Mouse (Mus musculus): ENCODE measurements around the gene Adck2. TPM values are rescaled to one million over a fixed set of nuclear protein-coding genes. Genes with fewer than 3 reads are reported as not detected.

The Adck2 gene
- total and polyA plus RNA-seq, 3 experiments: 7.6 to 15.6 (median 12.1) TPM

DNA sequence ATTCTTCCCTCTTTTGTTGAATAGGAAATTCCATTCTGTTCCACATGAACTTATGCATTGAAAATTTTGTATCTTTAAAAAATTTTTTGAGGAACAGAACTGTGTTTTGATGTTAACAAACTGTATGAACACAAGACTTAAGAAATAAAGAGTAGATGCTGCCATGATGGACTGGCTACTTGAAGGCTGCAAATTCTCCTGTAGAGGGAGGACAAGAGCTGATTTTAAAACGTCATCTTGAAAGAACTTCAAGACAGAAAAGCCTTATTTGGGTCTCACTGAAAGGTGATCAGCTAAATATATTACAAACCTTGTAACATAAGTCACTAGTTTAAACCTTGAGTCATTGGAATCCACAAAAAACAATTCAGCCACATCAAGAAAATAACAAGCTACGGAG, 36.5 kb downstream of the Adck2 start:
- intact Hi-C loops (cut with DNase I): loop anchor here (5.0 kb wide), 1 partner anchor 172 kb away; no protein-coding TSS in a partner anchor
- H3K36me3 ChIP-seq (ENCODE audit: control insufficient read depth, insufficient read depth, low read length): peaks cover 8% of the 10 kb centered on the region; the same call in 1 of the 2 replicates
- H3K4me1 ChIP-seq (ENCODE audit: control insufficient read depth, insufficient read depth, low read length): peaks cover 2% of the 10 kb centered on the region
- H3K4me3 ChIP-seq: no peak overlapping the region
- no peak for DNase-seq
- peak; percentile 46 for TF ChIP-seq CTCF (IDR thresholded peaks at IDR 0.05)
- TF ChIP-seq EP300 (IDR thresholded peaks at IDR 0.05; ENCODE audit: insufficient read depth, low read depth, low read length): no peak
- no peaks in the 10 kb centered on the region for H3K79me2 ChIP-seq (replicated peaks; ENCODE audit: control insufficient read depth, insufficient read depth, low read length)
- H3K27ac ChIP-seq: no peak overlapping the region
- 70% methylated on average over 2 of the region's 2 CpGs for WGBS
- no peak overlapping the region for H3K9ac ChIP-seq (ENCODE audit: low read depth, low read length)
- H3K27me3 ChIP-seq (ENCODE audit: control insufficient read depth, insufficient read depth, low read length): no peaks in the 10 kb centered on the region

DNA sequence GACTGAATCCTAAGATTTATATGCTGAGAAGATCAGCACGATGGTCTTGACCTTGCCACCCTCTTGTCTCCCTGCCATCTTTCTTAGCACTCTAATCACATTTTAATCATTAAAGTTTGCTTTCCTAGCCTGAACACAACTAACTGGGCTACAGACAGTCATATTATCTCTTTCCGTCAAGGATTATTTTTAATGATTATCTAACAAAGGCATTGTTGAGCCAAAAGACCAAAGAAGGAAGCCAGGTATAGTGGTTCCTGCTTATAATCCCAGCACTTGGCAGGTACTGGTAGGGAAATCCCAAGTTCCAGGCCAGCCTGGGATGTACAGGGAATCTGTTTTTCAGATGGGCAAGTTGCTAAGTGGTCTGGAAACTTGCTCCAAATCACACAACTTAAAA, 37.6 kb downstream of the Adck2 start:
- H3K4me3 ChIP-seq: no peak overlapping the region
- H3K9ac ChIP-seq (ENCODE audit: low read depth, low read length): no peak overlapping the region
- 0 out of 2 replicates have a peak, but pooled peaks cover 3% of the 10 kb centered on the region for H3K36me3 ChIP-seq (ENCODE audit: control insufficient read depth, insufficient read depth, low read length)
- DNase-seq: no peak
- 81% methylated on average over 2 of the region's 2 CpGs for WGBS
- H3K27ac ChIP-seq: no peak overlapping the region
- no peaks in the 10 kb centered on the region for H3K27me3 ChIP-seq (ENCODE audit: control insufficient read depth, insufficient read depth, low read length)
- H3K79me2 ChIP-seq (replicated peaks; ENCODE audit: control insufficient read depth, insufficient read depth, low read length): no peaks in the 10 kb centered on the region
- intact Hi-C loops (cut with DNase I): loop anchor here (5.0 kb wide), 1 partner anchor 171 kb away; no protein-coding TSS in a partner anchor
- H3K4me1 ChIP-seq (ENCODE audit: control insufficient read depth, insufficient read depth, low read length): no peaks in the 10 kb centered on the region
- TF ChIP-seq CTCF (IDR thresholded peaks at IDR 0.05) (no peak), EP300 (IDR thresholded peaks at IDR 0.05; ENCODE audit: insufficient read depth, low read depth, low read length) (no peak), POLR2A (IDR thresholded peaks at IDR 0.05; ENCODE audit: insufficient read depth, low read depth, low read length) (no peak)

Other genes starting within 250 kb of the Adck2 start
- gene Slc37a3, start 196.2 kb upstream of the Adck2 start, total RNA-seq (2021): 10 to 100 TPM; 18.8 to 19.3 TPM
- 9.2 and 16.8 TPM in 2 replicates for gene Slc37a3, start 196.2 kb upstream of the Adck2 start, polyA plus RNA-seq (2012; rRNA removed)
- gene Rab19, start 192.7 kb upstream of the Adck2 start, total RNA-seq (2021): under 1 TPM; 0.14 to 0.50 TPM
- gene Rab19, start 192.7 kb upstream of the Adck2 start, polyA plus RNA-seq (2012; rRNA removed): 0.61 and 0.73 TPM in 2 replicates
- 100 to 1,000 TPM in 1 of 2 experiments, 10 to 100 TPM in 1; 49.3 to 156 TPM for gene Mkrn1, start 153.4 kb upstream of the Adck2 start, total RNA-seq (2021)
- gene Mkrn1, start 153.4 kb upstream of the Adck2 start, polyA plus RNA-seq (2012; rRNA removed): 28.9 and 48.8 TPM in 2 replicates
- 1 to 10 TPM; 6.0 to 6.6 TPM for gene Dennd2a, start 16.0 kb upstream of the Adck2 start, total RNA-seq (2021)
- 5.6 and 7.4 TPM in 2 replicates for gene Dennd2a, start 16.0 kb upstream of the Adck2 start, polyA plus RNA-seq (2012; rRNA removed)
- not detected for gene Gm42420, start 11.9 kb downstream of the Adck2 start, total RNA-seq (2021)
- gene Gm42420, start 11.9 kb downstream of the Adck2 start, polyA plus RNA-seq (2012; rRNA removed): 0.59 and 2.2 TPM in 2 replicates
- gene Ndufb2, start 18.7 kb downstream of the Adck2 start, total RNA-seq (2021): 100 to 1,000 TPM; 625 to 742 TPM
- 916 and 995 TPM in 2 replicates for gene Ndufb2, start 18.7 kb downstream of the Adck2 start, polyA plus RNA-seq (2012; rRNA removed)
- gene Braf, start 151.6 kb downstream of the Adck2 start, total RNA-seq (2021): 10 to 100 TPM; 15.0 to 16.9 TPM
- gene Braf, start 151.6 kb downstream of the Adck2 start, polyA plus RNA-seq (2012; rRNA removed): 7.2 and 12.6 TPM in 2 replicates
- gene Mrps33, start 237.1 kb downstream of the Adck2 start, total RNA-seq (2021): 100 to 1,000 TPM in 1 of 2 experiments, 10 to 100 TPM in 1; 97.7 to 106 TPM
- gene Mrps33, start 237.1 kb downstream of the Adck2 start, polyA plus RNA-seq (2012; rRNA removed): 133 and 317 TPM in 2 replicates

Data from heart, adult 2 months (tissue).